Mouse (Mus musculus) cerebellum, adult 9-10 months (tissue): ENCODE measurements around the gene Gm20518.

Experiments used
- DNase-seq: peaks from one replicate; pipeline ENCODE4 v3.0.0; 2022

Gene Gm20518

GRCm38 (mm10) chr16:17891567-17891959 is at the start of gene Gm20518:
Gm20518 (minus strand) TSS chr16:17891671.
- DNase-seq = peak; percentile 99

GRCm38 (mm10) chr16:17939255-17939751 is 47.8 kb upstream of the Gm20518 start:
- DNase-seq = no peak

- DNase-seq = peak; percentile 79
Measured at GRCm38 (mm10) chr16:17938821-17939220, 47.4 kb upstream of the Gm20518 start.

- DNase-seq = no peak
Measured at GRCm38 (mm10) chr16:17938187-17938586, 46.7 kb upstream of the Gm20518 start.

GRCm38 (mm10) chr16:17936776-17937175 is 45.3 kb upstream of the Gm20518 start:
- no peak for DNase-seq

GRCm38 (mm10) chr16:17934445-17934910 is 43.0 kb upstream of the Gm20518 start:
- DNase-seq = no peak

GRCm38 (mm10) chr16:17933594-17934444 is 42.3 kb upstream of the Gm20518 start:
- DNase-seq = no peak

- no peak for DNase-seq
Measured at GRCm38 (mm10) chr16:17931906-17932460, 40.5 kb upstream of the Gm20518 start.

GRCm38 (mm10) chr16:17929631-17930030 is 38.2 kb upstream of the Gm20518 start:
- DNase-seq = peak; percentile 41

GRCm38 (mm10) chr16:17929211-17929610 is 37.7 kb upstream of the Gm20518 start:
- peak; percentile 38 for DNase-seq

GRCm38 (mm10) chr16:17928627-17929104 is 37.2 kb upstream of the Gm20518 start:
- peak; percentile 69 for DNase-seq

- DNase-seq = peak; percentile 73
Measured at GRCm38 (mm10) chr16:17928087-17928580, 36.7 kb upstream of the Gm20518 start, which contains the start of gene Slc25a1. Slc25a1 (minus strand) TSS chr16:17928219.

GRCm38 (mm10) chr16:17927351-17928082 is 36.0 kb upstream of the Gm20518 start:
- no peak for DNase-seq

GRCm38 (mm10) chr16:17922163-17922538 is 30.7 kb upstream of the Gm20518 start:
- no peak for DNase-seq

- peak; percentile 96 for DNase-seq
Measured at GRCm38 (mm10) chr16:17921325-17922162, 30.1 kb upstream of the Gm20518 start.

- DNase-seq = no peak
Measured at GRCm38 (mm10) chr16:17920586-17920985, 29.1 kb upstream of the Gm20518 start.

GRCm38 (mm10) chr16:17914307-17915249 is 23.1 kb upstream of the Gm20518 start, which contains the start of gene Gsc2:
Gsc2 (minus strand) TSS chr16:17915059.
- DNase-seq = no peak

- peak; percentile 95 for DNase-seq
Measured at GRCm38 (mm10) chr16:17911052-17911595, 19.7 kb upstream of the Gm20518 start, which contains the start of gene Ess2. Ess2 (minus strand) TSS chr16:17911348.

- DNase-seq = no peak
Measured at GRCm38 (mm10) chr16:17898462-17898861, 7.0 kb upstream of the Gm20518 start, which contains the start of the genes Dgcr2 and Tssk2. Dgcr2 (minus strand) TSS chr16:17898562. Tssk2 (plus strand) TSS chr16:17898637.

- no peak for DNase-seq
Measured at GRCm38 (mm10) chr16:17896091-17896490, 4.6 kb upstream of the Gm20518 start.
